ENCODE assay signal across 15 mouse cellular contexts in the genomic region with DNA sequence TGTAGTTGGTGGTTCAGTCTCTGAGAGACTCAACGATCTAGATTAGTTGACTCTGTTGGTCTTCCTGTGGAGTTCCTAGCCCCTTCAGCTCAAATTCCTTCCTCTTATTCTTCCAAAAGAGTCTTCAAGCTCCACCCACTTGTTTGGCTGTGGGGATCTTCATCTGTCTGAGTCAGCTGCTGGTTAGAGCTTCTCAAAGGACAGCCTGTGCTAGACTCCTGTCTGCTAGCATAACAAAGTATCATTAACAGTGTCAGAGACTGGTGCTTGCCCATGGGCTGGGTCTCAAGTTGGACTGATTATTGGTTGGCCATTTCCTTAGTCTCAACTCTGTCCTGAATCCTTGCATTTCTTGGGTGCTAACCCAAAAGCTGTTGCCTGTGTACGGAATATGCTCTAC.
DNase-seq lines count a peak whose midpoint lies in the region; ATAC-seq and TF ChIP-seq lines count a peak whose summit lies in the region.
"Had no signal": no experiment of that assay in that cellular context is flagged by ENCODE, and none has a peak within 500 bp of the region (broad histone marks: within the 10 kb centered on the region; RNA-seq: fewer than 3 reads in every experiment).

No protein-coding gene starts in this region.

- WGBS in heart, adult 2 months, result 55% methylated on average over 2 of the region's 2 CpGs
- WGBS in heart, embryonic 16.5 days, result 64% methylated on average over 2 of the region's 2 CpGs
- 81% methylated on average over 2 of the region's 2 CpGs for WGBS in forebrain, embryonic 12.5 days

- no peak for TF ChIP-seq POLR2A in heart, adult 2 months (IDR thresholded peaks at IDR 0.05; ENCODE audit: insufficient read depth, low read depth, low read length)

- H3K4me2 ChIP-seq in heart, embryonic 16.5 days (ENCODE audit: low read depth, low read length), result peak overlapping the region; percentile 38
- H3K4me2 ChIP-seq in forebrain, embryonic 12.5 days, result no peak overlapping the region
- H3K4me2 ChIP-seq: neural tube, embryonic 12.5 days had no signal

- peaks cover 1% of the 10 kb centered on the region; the same call in 1 of the 2 replicates for H3K4me1 ChIP-seq in heart, adult 2 months (ENCODE audit: control insufficient read depth, insufficient read depth, low read length)
- no peaks in the 10 kb centered on the region for H3K4me1 ChIP-seq in heart, embryonic 16.5 days (ENCODE audit: control insufficient read depth, insufficient read depth, low read length)
- H3K4me1 ChIP-seq in forebrain, embryonic 12.5 days, result no peaks in the 10 kb centered on the region
- H3K4me1 ChIP-seq: neural tube, embryonic 12.5 days had no signal

- no peaks in the 10 kb centered on the region for H3K79me2 ChIP-seq in heart, adult 2 months (replicated peaks; ENCODE audit: control insufficient read depth, insufficient read depth, low read length)

- H3K27me3 ChIP-seq in heart, adult 2 months (ENCODE audit: control insufficient read depth, insufficient read depth, low read length), result no peaks in the 10 kb centered on the region
- H3K27me3 ChIP-seq in heart, embryonic 16.5 days (ENCODE audit: control insufficient read depth, insufficient read depth, low read length), result no peaks in the 10 kb centered on the region
- no peaks in the 10 kb centered on the region for H3K27me3 ChIP-seq in forebrain, embryonic 12.5 days
- H3K27me3 ChIP-seq: neural tube, embryonic 12.5 days had no signal

- H3K27ac ChIP-seq in heart, adult 2 months, result no peak overlapping the region
- H3K27ac ChIP-seq in heart, embryonic 16.5 days (ENCODE audit: low read length), result no peak overlapping the region
- no peak overlapping the region for H3K27ac ChIP-seq in forebrain, embryonic 12.5 days
- H3K27ac ChIP-seq: neural tube, embryonic 12.5 days had no signal

- no peaks in the 10 kb centered on the region for H3K36me3 ChIP-seq in heart, adult 2 months (ENCODE audit: control insufficient read depth, insufficient read depth, low read length)
- H3K36me3 ChIP-seq in heart, embryonic 16.5 days (ENCODE audit: control insufficient read depth, insufficient read depth), result no peaks in the 10 kb centered on the region
- no peaks in the 10 kb centered on the region for H3K36me3 ChIP-seq in forebrain, embryonic 12.5 days (replicated peaks)
- H3K36me3 ChIP-seq: neural tube, embryonic 12.5 days had no signal

- intact Hi-C loops in heart, adult 2 months (cut with DNase I), result no loop called here
- intact Hi-C loops in heart, postnatal 25 days (cut with DNase I), result no loop called here

- ATAC-seq in heart, embryonic 16.5 days (replicated peaks; ENCODE audit: extremely low read depth, insufficient read depth, low FRiP score), result no peak
- ATAC-seq in forebrain, embryonic 12.5 days (ENCODE audit: low FRiP score), result no peak
- ATAC-seq: activated CD4-positive, CD25-positive, alpha-beta regulatory T cell, adult 4 months; liver, postnatal 0 days; midbrain, embryonic 16.5 days had no signal

- no peak for TF ChIP-seq EP300 in heart, adult 2 months (IDR thresholded peaks at IDR 0.05; ENCODE audit: insufficient read depth, low read depth, low read length)

- DNase-seq in heart, adult 2 months, result peak; percentile 17 to 20
- DNase-seq in heart, postnatal 25 days (ENCODE audit: low spot score), result no peak
- peak; percentile 52 for DNase-seq in 3T3-L1 (ENCODE audit: low read depth, low spot score)
- peak; percentile 18 for DNase-seq in NIH3T3 (ENCODE audit: low read depth)
- DNase-seq in frontal cortex, postnatal 10 days (ENCODE audit: low spot score in 2 of 2), result no peak
- DNase-seq: adrenal gland, postnatal 25 days; cerebellum, postnatal 10 days; kidney, adult 8-10 months; liver, postnatal 0 days; right cerebral cortex, postnatal 14 days had no signal

- H3K9me3 ChIP-seq in heart, embryonic 16.5 days (replicated peaks; ENCODE audit: control insufficient read depth, low read length), result no peaks in the 10 kb centered on the region
- H3K9me3 ChIP-seq in forebrain, embryonic 12.5 days, result no peaks in the 10 kb centered on the region
- H3K9me3 ChIP-seq: neural tube, embryonic 12.5 days had no signal

- H3K4me3 ChIP-seq in heart, adult 2 months, result no peak overlapping the region
- H3K4me3 ChIP-seq in heart, embryonic 16.5 days (ENCODE audit: low read length), result no peak overlapping the region
- H3K4me3 ChIP-seq in forebrain, embryonic 12.5 days (replicated peaks), result no peak overlapping the region
- H3K4me3 ChIP-seq: neural tube, embryonic 12.5 days had no signal

- TF ChIP-seq CTCF in heart, adult 2 months (IDR thresholded peaks at IDR 0.05), result no peak

- no peak overlapping the region for H3K9ac ChIP-seq in heart, adult 2 months (ENCODE audit: low read depth, low read length)
- H3K9ac ChIP-seq in heart, embryonic 16.5 days (ENCODE audit: low read length), result no peak overlapping the region
- no peak overlapping the region for H3K9ac ChIP-seq in forebrain, embryonic 12.5 days
- H3K9ac ChIP-seq: liver, postnatal 0 days; neural tube, embryonic 12.5 days had no signal

Comparison
In these comparisons a context has a peak if more than half of its experiments do, and no peak if none do; other contexts are left out.
1. DNase-seq: peak in heart, adult 2 months (2 of 2), 3T3-L1 (single experiment) and NIH3T3 (single experiment); none in heart, postnatal 25 days (single experiment) and frontal cortex, postnatal 10 days (0 of 2).